Mouse (Mus musculus) lung, postnatal 0 days (tissue): ENCODE measurements at regions not wholly inside any gene's neighbourhood (a gene's known extent, or its start where the extent isn't known, plus 50 kb on each side); places are given as distances from the start of the nearest gene placed in this dataset.

Source experiments
- CTCF ChIP-seq: IDR thresholded peaks from 2 replicates; pipeline ENCODE4 v1.5.1; 2016; ENCODE audit warnings: antibody characterized with exemption, mild to moderate bottlenecking
- EP300 ChIP-seq: IDR thresholded peaks from 2 replicates; pipeline ENCODE4 v1.6.1; 2016; ENCODE audit warnings: antibody characterized with exemption, mild to moderate bottlenecking, control low read depth

DNA sequence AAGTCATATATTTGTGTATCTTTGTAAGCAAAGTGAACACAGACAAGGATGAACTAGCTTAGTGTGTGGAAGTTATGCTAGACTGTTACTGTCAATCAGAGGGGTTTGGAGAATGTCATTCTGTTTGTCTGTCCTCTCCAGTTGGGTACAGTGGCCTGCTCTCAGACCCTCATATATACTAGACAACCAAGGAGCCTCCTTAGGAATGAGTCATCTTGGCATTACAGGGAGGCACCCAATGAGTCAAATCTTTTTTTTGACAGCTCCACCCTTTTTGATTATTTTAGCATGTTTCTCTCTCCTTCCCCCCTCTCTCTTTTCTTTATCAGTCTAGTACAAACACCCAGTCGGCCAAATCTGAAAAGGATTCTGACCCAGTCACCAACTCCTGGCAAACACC, 416.3 kb upstream of the Ubash3b start:
- TF ChIP-seq EP300: no peak
- no peak for TF ChIP-seq CTCF
